ENCODE assay signal across 24 mouse cellular contexts in the genomic region with DNA sequence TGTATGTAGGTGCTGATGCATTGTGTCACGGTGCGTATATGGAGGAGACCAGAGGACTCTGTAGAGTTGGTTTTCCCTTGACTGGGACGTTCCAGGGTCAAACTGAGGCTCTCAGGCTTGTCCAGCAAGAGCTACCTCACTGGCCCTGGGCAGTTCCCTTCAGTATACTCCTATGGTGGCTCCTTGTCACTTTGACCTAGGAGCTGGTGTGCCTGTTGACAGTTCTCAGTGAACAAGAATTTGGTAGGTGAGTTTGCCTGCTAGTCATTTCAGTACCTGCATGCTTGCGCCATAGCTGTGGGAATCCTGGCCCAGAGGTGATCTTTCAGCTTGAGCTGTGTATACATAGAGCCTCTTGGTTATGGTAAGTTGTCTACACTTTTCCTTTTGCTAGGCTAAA. TPM values are rescaled to one million over a fixed set of nuclear protein-coding genes. Genes with fewer than 3 reads are reported as not detected.
"Had no signal": no experiment of that assay in that cellular context is flagged by ENCODE, and none has a peak within 500 bp of the region (broad histone marks: within the 10 kb centered on the region; RNA-seq: fewer than 3 reads in every experiment).

No protein-coding gene starts in this region.

- H3K4me3 ChIP-seq: kidney, embryonic 15.5 days; limb, embryonic 10.5 days; limb, embryonic 13.5 days; stomach, embryonic 15.5 days had no signal

- H3K4me2 ChIP-seq: kidney, embryonic 15.5 days; limb, embryonic 13.5 days; lung, embryonic 14.5 days; stomach, embryonic 15.5 days had no signal

- H3K9ac ChIP-seq: kidney, embryonic 15.5 days; limb, embryonic 13.5 days; liver, embryonic 14.5 days; lung, embryonic 14.5 days; stomach, embryonic 15.5 days had no signal

- DNase-seq: kidney, adult 11 months; kidney, adult 8-10 months; kidney, postnatal 10 days; kidney, postnatal 36 days; layer of hippocampus, adult 9-11 months; lung, embryonic 14.5 days; midbrain, embryonic 14.5 days; right cerebral cortex, postnatal 25 days; spleen, adult 18-20 months; thymus, postnatal 25 days had no signal

- H3K36me3 ChIP-seq: stomach, embryonic 15.5 days had no signal

- H3K27ac ChIP-seq: kidney, embryonic 15.5 days; limb, embryonic 10.5 days; limb, embryonic 13.5 days; liver, embryonic 14.5 days; macrophage; stomach, embryonic 15.5 days had no signal

- H3K27me3 ChIP-seq: kidney, embryonic 15.5 days; limb, embryonic 13.5 days; stomach, embryonic 15.5 days had no signal

- H3K9me3 ChIP-seq: kidney, embryonic 15.5 days; limb, embryonic 10.5 days; limb, embryonic 13.5 days; stomach, embryonic 15.5 days had no signal

- ATAC-seq: lung, postnatal 0 days had no signal

- H3K4me1 ChIP-seq: kidney, embryonic 15.5 days; limb, embryonic 10.5 days; limb, embryonic 13.5 days; stomach, embryonic 15.5 days had no signal

RNA-seq across cellular contexts. Expression of a gene that starts 16.4 kb away (rescaled TPM):
- total RNA-seq: layer of hippocampus, postnatal 25 days; left cerebral cortex, adult 18-20 months; left cerebral cortex, postnatal 25 days; megakaryocyte, adult 5-6 weeks; midbrain, postnatal 0 days had no signal
- polyA plus RNA-seq: kidney, embryonic 15.5 days; limb, embryonic 10.5 days; lung, embryonic 14.5 days; lung, postnatal 0 days; macrophage; midbrain, embryonic 14.5 days; midbrain, postnatal 0 days; neural tube, embryonic 11.5 days; stomach, embryonic 15.5 days; thymus, postnatal 0 days had no signal
